Comparison of ENCODE assay signal across 19 mouse cellular contexts in genomic region chr5:117890871-117891270, GRCm38 (mm10).
A peak's percentile ranks its signal among the peaks of the same experiment; 100 is the strongest.
DNase-seq lines count a peak whose midpoint lies in the region; ATAC-seq lines count a peak whose summit lies in the region.
"Had no signal": no experiment of that assay in that cellular context is flagged by ENCODE, and none has a peak within 500 bp of the region (broad histone marks: within the 10 kb centered on the region; RNA-seq: fewer than 3 reads in every experiment).

No protein-coding gene starts in this region.

- H3K4me1 ChIP-seq in forebrain, embryonic 16.5 days (replicated peaks; ENCODE audit: control insufficient read depth, insufficient read depth, low read length) = 0 out of 2 replicates have a peak, but pooled peaks cover 5% of the 10 kb centered on the region
- H3K4me1 ChIP-seq: forebrain, embryonic 13.5 days had no signal

- peak; percentile 12 for DNase-seq in lung, postnatal 10 days
- DNase-seq in lung, postnatal 4 days = no peak
- DNase-seq in ES-CJ7 (ENCODE audit: low read depth, low spot score) (peak; percentile 73), ZHBTc4 (ENCODE audit: low read depth, low spot score) (peak; percentile 70)
- DNase-seq in telencephalon, adult 2 months (ENCODE audit: low read depth, low spot score) = peak; percentile 10
- DNase-seq in thymus, postnatal 36 days = no peak
- DNase-seq: adrenal gland, adult 2 months; adrenal gland, postnatal 25 days; cerebellum, adult 11-12 months; cerebellum, postnatal 10 days; gastrocnemius, adult 2 months; gastrocnemius, postnatal 36 days; heart, adult 11 months; heart, postnatal 36 days had no signal

- no peak overlapping the region for H3K27ac ChIP-seq in forebrain, embryonic 16.5 days (ENCODE audit: low read length)
- H3K27ac ChIP-seq: embryonic facial prominence, embryonic 10.5 days; forebrain, embryonic 13.5 days; gastrocnemius, adult 2 months; heart, embryonic 13.5 days; hindbrain, embryonic 15.5 days had no signal

- no peak for ATAC-seq in forebrain, embryonic 16.5 days
- ATAC-seq: forebrain, embryonic 13.5 days had no signal

- H3K36me3 ChIP-seq in forebrain, embryonic 16.5 days (ENCODE audit: control insufficient read depth, insufficient read depth) = no peaks in the 10 kb centered on the region
- H3K36me3 ChIP-seq: embryonic facial prominence, embryonic 10.5 days; heart, embryonic 13.5 days; hindbrain, embryonic 15.5 days had no signal

- H3K4me2 ChIP-seq in forebrain, embryonic 16.5 days (ENCODE audit: low read length) = no peak overlapping the region
- H3K4me2 ChIP-seq: forebrain, embryonic 13.5 days; heart, embryonic 13.5 days; hindbrain, embryonic 15.5 days had no signal

- H3K9ac ChIP-seq in forebrain, embryonic 16.5 days (replicated peaks; ENCODE audit: low read depth, low read length) = no peak overlapping the region
- H3K9ac ChIP-seq: forebrain, embryonic 13.5 days; heart, embryonic 13.5 days; hindbrain, embryonic 15.5 days had no signal

- 67% methylated on average over 8 of the region's 8 CpGs for WGBS in forebrain, embryonic 16.5 days

- H3K9me3 ChIP-seq in forebrain, embryonic 16.5 days (ENCODE audit: control insufficient read depth, low read length) = no peaks in the 10 kb centered on the region
- H3K9me3 ChIP-seq: embryonic facial prominence, embryonic 10.5 days; forebrain, embryonic 13.5 days; heart, embryonic 13.5 days; hindbrain, embryonic 15.5 days had no signal

- no peak overlapping the region for H3K4me3 ChIP-seq in forebrain, embryonic 16.5 days (replicated peaks; ENCODE audit: low read length)
- H3K4me3 ChIP-seq: embryonic facial prominence, embryonic 10.5 days; forebrain, embryonic 13.5 days; gastrocnemius, adult 2 months; heart, embryonic 13.5 days; hindbrain, embryonic 15.5 days had no signal

- H3K27me3 ChIP-seq in forebrain, embryonic 16.5 days (replicated peaks; ENCODE audit: control insufficient read depth, insufficient read depth, low read length) = no peaks in the 10 kb centered on the region
- H3K27me3 ChIP-seq: forebrain, embryonic 13.5 days; heart, embryonic 13.5 days; hindbrain, embryonic 15.5 days had no signal

Comparison
In these comparisons a context has a peak if more than half of its experiments do, and no peak if none do; other contexts are left out.
1. DNase-seq: peak in lung, postnatal 10 days (single experiment), ES-CJ7 (single experiment), ZHBTc4 (single experiment) and telencephalon, adult 2 months (single experiment); none in lung, postnatal 4 days (0 of 2) and thymus, postnatal 36 days (0 of 2).